Mouse (Mus musculus): ENCODE measurements around the gene 4932438A13Rik. TPM values are rescaled to one million over a fixed set of nuclear protein-coding genes. Genes with fewer than 3 reads are reported as not detected.

4932438A13Rik gene
- polyA plus RNA-seq, 1 experiment, result 38.2 TPM

- Histone ChIP-seq H3K9ac (ENCODE audit: low read depth, poor library complexity, severe bottlenecking) (no peak overlapping the region), H3K27me3 (ENCODE audit: control insufficient read depth, insufficient read depth, low read length, poor library complexity, severe bottlenecking) (no peaks in the 10 kb centered on the region; the same call in 1 of the 2 replicates), H3K36me3 (ENCODE audit: control insufficient read depth, insufficient read depth, low read length, poor library complexity, severe bottlenecking) (no peaks in the 10 kb centered on the region), H3K27ac (ENCODE audit: insufficient read depth, low read length) (no peak overlapping the region), H3K9me3 (replicated peaks; ENCODE audit: control insufficient read depth, insufficient read depth, low read length, poor library complexity, severe bottlenecking) (no peaks in the 10 kb centered on the region), H3K4me3 (ENCODE audit: low read depth, low read length) (no peak overlapping the region), H3K4me1 (ENCODE audit: control insufficient read depth, insufficient read depth, low read length) (no peaks in the 10 kb centered on the region)
- no peak for TF ChIP-seq EP300 (IDR thresholded peaks at IDR 0.05; ENCODE audit: insufficient read depth, low read depth, low read length)
- TF ChIP-seq CTCF (IDR thresholded peaks at IDR 0.05; ENCODE audit: low read depth, low read length), result peak; percentile 67
Measured at GRCm38 (mm10) chr3:36840650-36841555, 22.0 kb upstream of the 4932438A13Rik start.

DNA sequence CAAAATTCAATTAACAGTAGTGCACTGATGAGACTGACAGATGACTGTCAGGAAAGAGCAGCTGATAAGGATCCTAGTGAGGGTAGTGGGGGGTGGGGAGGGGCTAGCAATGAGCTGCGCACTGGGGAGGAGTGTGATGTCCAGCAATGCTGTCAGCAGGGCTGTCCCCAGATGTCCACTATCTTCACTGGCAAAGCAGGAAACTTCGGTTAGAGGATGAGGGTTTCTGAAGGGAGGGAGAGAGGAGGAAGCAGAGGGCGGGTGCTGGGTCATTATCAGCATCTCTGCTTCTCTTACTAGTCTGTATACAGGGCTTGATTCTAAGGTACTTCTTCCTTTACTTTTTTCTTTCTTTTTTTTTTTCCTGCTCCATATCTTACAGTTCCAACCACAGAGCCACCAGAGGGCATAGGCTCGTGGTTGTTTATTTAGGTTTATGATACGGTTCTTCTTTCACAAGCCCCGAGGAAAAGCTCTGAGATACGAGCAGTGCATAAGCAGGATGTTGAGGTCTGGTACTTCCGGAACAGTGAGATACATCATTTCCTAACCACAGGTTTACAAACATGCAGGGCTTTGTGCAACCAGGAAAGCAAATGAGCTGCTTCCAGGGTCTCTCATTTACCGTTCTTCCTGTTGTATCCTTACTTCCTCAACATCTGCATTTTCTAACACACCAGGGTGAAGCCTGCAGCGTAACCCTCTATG is 9.0 kb upstream of the 4932438A13Rik start:
- Histone ChIP-seq H3K9ac (ENCODE audit: low read depth, poor library complexity, severe bottlenecking) (no peak overlapping the region), H3K36me3 (ENCODE audit: control insufficient read depth, insufficient read depth, low read length, poor library complexity, severe bottlenecking) (no peaks in the 10 kb centered on the region), H3K27ac (ENCODE audit: insufficient read depth, low read length) (no peak overlapping the region), H3K4me3 (ENCODE audit: low read depth, low read length) (peak overlapping the region; percentile 8), H3K4me1 (ENCODE audit: control insufficient read depth, insufficient read depth, low read length) (no peaks in the 10 kb centered on the region), H3K27me3 (ENCODE audit: control insufficient read depth, insufficient read depth, low read length, poor library complexity, severe bottlenecking) (no peaks in the 10 kb centered on the region; the same call in 1 of the 2 replicates), H3K9me3 (replicated peaks; ENCODE audit: control insufficient read depth, insufficient read depth, low read length, poor library complexity, severe bottlenecking) (no peaks in the 10 kb centered on the region)
- no peak for TF ChIP-seq POLR2A (IDR thresholded peaks at IDR 0.05; ENCODE audit: insufficient read depth, low read length)
- TF ChIP-seq CTCF (IDR thresholded peaks at IDR 0.05; ENCODE audit: low read depth, low read length), result no peak
- no peak for TF ChIP-seq EP300 (IDR thresholded peaks at IDR 0.05; ENCODE audit: insufficient read depth, low read depth, low read length)

DNA sequence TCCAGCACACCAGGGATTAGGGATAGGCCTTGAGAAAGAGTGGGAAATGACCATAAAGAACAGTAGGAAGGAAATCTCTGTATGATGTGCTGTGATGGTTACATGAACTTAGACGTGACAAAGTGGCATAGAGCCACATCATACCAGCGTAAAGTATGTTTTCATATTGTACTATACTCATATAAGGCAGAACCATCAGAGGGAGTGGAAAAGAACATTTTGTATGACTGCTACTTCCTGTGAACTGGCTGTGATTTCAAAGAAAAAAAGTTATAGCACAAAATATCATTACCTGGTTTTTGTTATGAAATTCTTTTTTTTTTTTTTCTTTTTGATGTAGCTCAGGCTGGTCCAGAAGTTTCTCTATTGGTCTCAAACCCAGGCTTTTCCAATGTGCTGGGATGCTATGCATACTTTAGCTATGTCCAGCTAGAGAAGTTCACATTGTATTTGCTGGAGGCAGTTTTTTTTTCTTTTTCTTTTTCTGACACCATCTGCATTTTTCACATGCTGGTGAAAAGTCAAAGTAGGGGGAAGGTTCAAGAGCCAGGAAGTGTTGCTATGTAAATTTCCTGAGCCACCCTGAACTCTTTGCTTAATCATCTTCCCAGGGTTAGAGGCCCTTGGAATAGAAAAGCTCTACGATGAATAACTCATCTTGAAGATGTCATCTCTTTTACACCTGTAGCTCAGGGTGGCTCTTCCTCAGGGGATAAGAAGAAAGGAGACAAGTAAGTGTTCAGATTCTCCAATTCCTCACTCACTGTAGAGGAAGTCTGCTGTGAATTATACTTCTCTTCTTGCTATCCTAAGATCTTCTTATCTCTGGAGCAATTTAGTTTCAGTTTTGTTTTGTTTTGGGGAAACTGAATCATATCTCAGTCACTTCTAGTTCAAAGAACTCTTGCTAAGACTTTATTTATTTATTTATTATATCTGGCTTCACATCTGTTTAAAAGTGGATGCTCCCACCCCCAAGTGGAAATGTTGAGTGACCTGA is 1.2 kb upstream of the 4932438A13Rik start:
- Histone ChIP-seq H3K4me1 (ENCODE audit: control insufficient read depth, insufficient read depth, low read length) (no peaks in the 10 kb centered on the region), H3K9ac (ENCODE audit: low read depth, poor library complexity, severe bottlenecking) (no peak overlapping the region), H3K27me3 (ENCODE audit: control insufficient read depth, insufficient read depth, low read length, poor library complexity, severe bottlenecking) (no peaks in the 10 kb centered on the region), H3K36me3 (ENCODE audit: control insufficient read depth, insufficient read depth, low read length, poor library complexity, severe bottlenecking) (no peaks in the 10 kb centered on the region), H3K9me3 (replicated peaks; ENCODE audit: control insufficient read depth, insufficient read depth, low read length, poor library complexity, severe bottlenecking) (no peaks in the 10 kb centered on the region), H3K27ac (ENCODE audit: insufficient read depth, low read length) (no peak overlapping the region; the same call in 1 of the 2 replicates), H3K4me3 (ENCODE audit: low read depth, low read length) (no peak overlapping the region)
- TF ChIP-seq POLR2A (IDR thresholded peaks at IDR 0.05; ENCODE audit: insufficient read depth, low read length), result no peak
- no peak for TF ChIP-seq CTCF (IDR thresholded peaks at IDR 0.05; ENCODE audit: low read depth, low read length)
- TF ChIP-seq EP300 (IDR thresholded peaks at IDR 0.05; ENCODE audit: insufficient read depth, low read depth, low read length), result no peak

DNA sequence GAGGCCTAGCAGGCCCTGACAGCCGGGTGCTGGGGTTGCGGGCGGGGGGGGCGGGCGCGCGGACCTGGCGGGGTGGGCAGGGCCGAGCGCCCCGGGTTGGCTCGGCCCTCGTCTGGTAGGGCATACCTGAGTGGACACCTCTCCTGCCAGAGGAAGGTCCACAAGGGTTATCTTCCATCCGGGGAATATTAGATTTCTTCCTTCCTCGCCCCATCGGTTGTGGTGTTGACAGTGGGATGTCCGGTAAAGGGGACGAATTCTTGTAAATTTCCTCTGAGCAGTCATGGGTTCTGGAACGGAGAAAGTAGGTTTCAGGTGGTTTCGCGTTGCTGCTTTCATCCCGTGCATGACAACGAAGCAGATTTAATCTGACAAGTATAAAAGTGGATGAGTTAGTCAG is 523 bp downstream of the 4932438A13Rik start:
- H3K36me3 ChIP-seq (ENCODE audit: control insufficient read depth, insufficient read depth, low read length, poor library complexity, severe bottlenecking), result no peaks in the 10 kb centered on the region
- peak overlapping the region; percentile 78 for H3K4me3 ChIP-seq (ENCODE audit: low read depth, low read length)
- peak overlapping the region; percentile 25 for H3K9ac ChIP-seq (ENCODE audit: low read depth, poor library complexity, severe bottlenecking)
- no peak overlapping the region for H3K27ac ChIP-seq (ENCODE audit: insufficient read depth, low read length)
- H3K27me3 ChIP-seq (ENCODE audit: control insufficient read depth, insufficient read depth, low read length, poor library complexity, severe bottlenecking), result no peaks in the 10 kb centered on the region
- H3K4me1 ChIP-seq (ENCODE audit: control insufficient read depth, insufficient read depth, low read length), result no peaks in the 10 kb centered on the region
- H3K9me3 ChIP-seq (replicated peaks; ENCODE audit: control insufficient read depth, insufficient read depth, low read length, poor library complexity, severe bottlenecking), result no peaks in the 10 kb centered on the region
- TF ChIP-seq POLR2A (IDR thresholded peaks at IDR 0.05; ENCODE audit: insufficient read depth, low read length), result no peak
- no peak for TF ChIP-seq CTCF (IDR thresholded peaks at IDR 0.05; ENCODE audit: low read depth, low read length)
- TF ChIP-seq EP300 (IDR thresholded peaks at IDR 0.05; ENCODE audit: insufficient read depth, low read depth, low read length), result no peak

DNA sequence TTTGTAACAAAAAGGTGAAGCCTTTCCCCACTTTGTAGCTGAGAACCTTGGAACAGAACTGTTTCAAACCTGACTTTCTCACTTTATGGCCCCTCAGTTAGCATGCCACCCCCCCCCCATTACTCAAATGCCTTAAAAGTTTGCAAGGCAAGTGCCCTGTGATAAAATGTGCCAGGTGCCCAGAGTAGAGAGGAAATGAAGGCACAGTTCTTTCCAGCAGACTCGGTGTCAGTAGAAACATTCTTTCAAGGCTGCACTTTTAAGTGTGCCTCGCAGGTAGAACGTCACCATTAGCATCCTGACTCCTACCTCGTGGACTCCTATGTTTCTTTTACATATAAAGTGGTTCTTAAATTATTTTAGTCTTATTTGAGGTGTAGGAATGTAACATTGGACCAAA is 977 bp downstream of the 4932438A13Rik start:
- Histone ChIP-seq H3K27ac (ENCODE audit: insufficient read depth, low read length) (no peak overlapping the region), H3K27me3 (ENCODE audit: control insufficient read depth, insufficient read depth, low read length, poor library complexity, severe bottlenecking) (no peaks in the 10 kb centered on the region), H3K36me3 (ENCODE audit: control insufficient read depth, insufficient read depth, low read length, poor library complexity, severe bottlenecking) (no peaks in the 10 kb centered on the region), H3K9ac (ENCODE audit: low read depth, poor library complexity, severe bottlenecking) (peak overlapping the region; percentile 25; the same call in 1 of the 2 replicates), H3K4me3 (ENCODE audit: low read depth, low read length) (peak overlapping the region; percentile 30), H3K9me3 (replicated peaks; ENCODE audit: control insufficient read depth, insufficient read depth, low read length, poor library complexity, severe bottlenecking) (no peaks in the 10 kb centered on the region), H3K4me1 (ENCODE audit: control insufficient read depth, insufficient read depth, low read length) (no peaks in the 10 kb centered on the region)
- no peak for TF ChIP-seq EP300 (IDR thresholded peaks at IDR 0.05; ENCODE audit: insufficient read depth, low read depth, low read length)
- no peak for TF ChIP-seq POLR2A (IDR thresholded peaks at IDR 0.05; ENCODE audit: insufficient read depth, low read length)
- no peak for TF ChIP-seq CTCF (IDR thresholded peaks at IDR 0.05; ENCODE audit: low read depth, low read length)

All from ES-Bruce4 (cell line).